Mouse (Mus musculus): ENCODE results near the gene Lcn9. TPM values are rescaled to one million over a fixed set of nuclear protein-coding genes. Genes with fewer than 3 reads are reported as not detected.
A peak's percentile ranks its signal among the peaks of the same experiment; 100 is the strongest.
"Not testable (repeated sequence)": the region's sequence is repeated elsewhere in the genome, so short reads cannot be mapped to it uniquely, and the experiment has no call there.

The Lcn9 gene
- total RNA-seq, 2 experiments from 2014 or later, result not detected

DNA sequence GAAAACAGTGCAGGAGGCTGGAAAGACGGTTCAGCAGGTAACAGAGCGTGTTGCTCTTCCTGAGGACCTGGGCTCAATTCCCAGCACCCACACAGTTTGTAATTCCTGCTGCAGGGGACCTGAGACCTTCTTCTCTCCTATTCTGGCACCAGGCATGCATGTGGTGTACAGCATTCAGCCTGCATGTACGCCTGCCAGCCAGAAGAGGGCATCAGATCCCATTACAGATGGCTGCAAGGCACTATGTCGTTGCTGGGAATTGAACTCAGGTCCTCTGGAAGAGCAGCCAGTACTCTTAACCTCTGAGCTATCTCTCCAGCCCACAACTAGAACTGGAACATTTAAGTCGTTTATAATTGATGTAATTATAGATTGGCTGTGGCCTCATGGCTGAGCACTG is 9.6 kb upstream of the Lcn9 start:
- Histone ChIP-seq H3K4me3 (no peak overlapping the region), H3K27ac (no peak overlapping the region)
- no peak; the same call in 1 of the 2 replicates for TF ChIP-seq CTCF (IDR thresholded peaks at IDR 0.05)
- no peak for DNase-seq (ENCODE audit: extremely low spot score in 1 of 2, low spot score in 2 of 2)
- intact Hi-C loops (cut with DNase I), result no loop called here

DNA sequence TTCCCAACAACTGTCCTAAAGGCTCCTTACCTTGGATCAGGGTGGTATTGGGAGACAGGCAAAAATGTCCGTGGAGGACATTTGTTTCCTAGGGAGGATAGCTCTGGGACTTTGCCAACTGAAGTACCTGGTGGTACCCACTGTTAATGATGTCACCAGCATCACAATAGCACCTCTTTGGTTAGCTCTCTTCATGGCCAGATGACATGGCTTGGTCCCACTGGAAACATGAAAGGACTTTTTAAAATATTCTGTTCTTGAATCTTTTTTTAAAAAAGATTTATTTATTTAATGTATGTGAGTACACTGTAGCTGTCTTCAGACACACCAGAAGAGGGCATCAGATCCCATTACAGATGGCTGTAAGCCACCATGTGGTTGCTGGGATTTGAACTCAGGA is 7.2 kb upstream of the Lcn9 start, which contains the start of gene Glt6d1:
TSS of gene Glt6d1 (minus strand) at position 101 of the 400 bp plus-strand sequence.
- H3K27ac ChIP-seq; DNase-seq (ENCODE audit: extremely low spot score in 1 of 2, low spot score in 2 of 2); H3K4me3 ChIP-seq; intact Hi-C loops (cut with DNase I): not testable (repeated sequence)

DNA sequence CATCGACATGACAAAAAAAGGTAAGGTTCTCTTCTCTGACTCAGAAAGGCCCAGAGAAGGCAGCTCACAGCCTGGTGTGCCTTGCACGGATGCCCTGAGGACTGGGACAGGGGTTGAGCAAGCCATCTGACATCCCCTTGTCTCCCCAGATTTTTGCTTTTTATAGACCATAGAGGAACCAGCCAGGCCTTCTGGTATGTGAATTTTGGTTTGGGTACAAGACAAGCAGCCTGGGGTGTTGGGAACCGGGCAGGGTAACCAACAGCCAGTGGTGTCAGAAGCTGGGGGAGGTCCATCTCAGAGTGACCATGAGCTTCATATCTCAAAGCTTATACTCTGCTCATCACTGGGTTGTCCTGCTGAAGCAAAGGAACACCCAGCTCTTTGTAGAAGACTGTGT is 1.8 kb downstream of the Lcn9 start:
- no peak for TF ChIP-seq CTCF (IDR thresholded peaks at IDR 0.05)
- no peak for DNase-seq (ENCODE audit: extremely low spot score in 1 of 2, low spot score in 2 of 2)
- Histone ChIP-seq H3K4me3 (no peak overlapping the region), H3K27ac (no peak overlapping the region)
- intact Hi-C loops (cut with DNase I), result no loop called here

DNA sequence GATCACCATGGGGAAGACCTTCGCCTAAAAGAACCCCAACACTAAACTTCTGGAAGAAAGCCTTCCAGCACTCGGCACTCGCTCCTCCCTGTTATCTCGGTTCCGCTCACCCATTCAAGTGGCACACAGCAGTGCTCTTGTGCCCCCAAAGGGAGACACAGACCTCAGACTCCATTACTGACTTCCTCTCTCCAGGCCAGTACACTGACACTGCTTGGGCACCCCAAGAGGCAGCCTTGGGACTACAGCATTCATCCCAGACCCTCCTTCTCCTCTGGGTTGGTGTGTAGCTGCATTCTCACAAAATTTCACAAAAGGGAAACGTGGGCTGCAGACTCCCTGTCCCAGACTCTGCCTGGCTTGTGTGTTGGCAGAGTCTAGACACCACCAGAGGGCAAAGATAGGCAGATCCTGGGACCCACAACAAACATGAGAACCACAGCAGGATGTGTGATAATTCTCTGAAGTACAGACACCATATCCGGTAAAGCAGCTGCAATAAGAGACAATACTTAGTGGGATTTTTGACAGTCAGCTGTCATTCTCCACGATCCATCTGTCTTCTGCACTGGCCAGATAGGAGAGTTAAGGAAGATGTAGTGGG is 5.5 kb downstream of the Lcn9 start:
- Histone ChIP-seq H3K27ac (no peak overlapping the region), H3K4me3 (no peak overlapping the region)
- TF ChIP-seq CTCF (IDR thresholded peaks at IDR 0.05), result no peak; the same call in 1 of the 2 replicates
- DNase-seq (ENCODE audit: extremely low spot score in 1 of 2, low spot score in 2 of 2), result no peak
- intact Hi-C loops (cut with DNase I), result no loop called here

DNA sequence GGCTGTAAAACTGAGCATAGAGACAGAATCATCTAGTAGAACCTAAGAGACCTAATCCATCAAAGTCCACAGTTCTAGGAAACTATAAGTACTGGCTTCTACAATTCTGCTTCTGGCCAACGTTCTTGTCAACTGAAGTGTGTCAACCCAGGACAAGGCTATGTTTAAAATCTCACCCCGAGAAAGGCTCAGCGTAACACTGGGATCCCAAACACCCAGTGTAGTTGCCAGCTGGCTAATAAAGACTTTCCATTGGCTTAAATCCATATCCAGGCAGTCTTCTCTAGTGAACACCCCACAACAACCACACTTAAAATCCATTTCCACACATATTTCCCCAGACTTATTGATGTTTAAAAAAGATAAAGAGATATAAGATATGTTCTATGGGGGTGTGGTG is 7.8 kb downstream of the Lcn9 start:
- no peak for DNase-seq (ENCODE audit: extremely low spot score in 1 of 2, low spot score in 2 of 2)
- TF ChIP-seq CTCF (IDR thresholded peaks at IDR 0.05), result no peak
- Histone ChIP-seq H3K27ac (no peak overlapping the region), H3K4me3 (no peak overlapping the region)
- intact Hi-C loops (cut with DNase I), result no loop called here

DNA sequence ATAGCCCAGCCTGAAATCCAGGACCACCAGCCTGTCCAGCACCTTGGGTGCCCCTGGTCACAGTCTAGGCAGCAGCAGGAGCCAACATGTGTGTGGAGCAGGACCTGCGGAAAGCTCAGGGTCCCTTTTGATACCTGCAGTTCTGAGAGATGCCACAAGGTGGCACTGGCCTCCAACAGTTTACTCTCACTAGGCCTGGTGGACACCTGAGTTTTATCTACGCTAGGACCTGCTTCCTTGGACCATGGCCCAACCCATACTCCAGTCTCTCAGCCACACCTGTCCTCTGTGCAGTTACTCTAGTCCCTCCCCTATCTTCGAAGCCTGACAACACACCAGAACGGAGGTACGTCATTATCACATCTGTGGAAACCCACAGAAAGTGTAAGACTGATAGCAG is 13.3 kb downstream of the Lcn9 start:
- intact Hi-C loops (cut with DNase I), result loop anchor here (1.0 to 5.0 kb wide), 6 partner anchors 53 to 306 kb away; partner anchors contain the start of gene Ubac1
- Histone ChIP-seq H3K27ac (no peak overlapping the region), H3K4me3 (no peak overlapping the region)
- TF ChIP-seq CTCF (IDR thresholded peaks at IDR 0.05), result peak; percentile 97
- DNase-seq (ENCODE audit: extremely low spot score in 1 of 2, low spot score in 2 of 2), result peak; percentile 78 to 85

DNA sequence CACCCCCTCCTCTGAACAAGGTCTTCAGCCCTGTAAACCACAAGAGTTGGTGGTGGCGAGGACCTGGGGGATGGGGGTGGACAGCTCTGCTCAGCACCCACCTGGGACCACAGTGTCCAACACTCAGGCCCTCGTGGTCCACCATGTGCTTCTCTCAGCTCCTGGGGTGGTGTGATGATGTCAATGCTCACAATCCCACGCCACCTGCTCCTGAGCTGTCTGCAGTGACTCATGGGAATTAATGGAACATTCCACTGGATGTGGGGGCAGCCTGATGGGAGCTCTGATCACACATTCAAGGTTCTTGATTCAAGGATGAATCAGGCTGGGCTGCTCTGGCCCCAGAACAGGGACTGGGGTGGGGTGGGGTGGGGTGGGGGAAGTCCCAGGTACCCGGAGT is 19.2 kb downstream of the Lcn9 start:
- TF ChIP-seq CTCF (IDR thresholded peaks at IDR 0.05), result no peak
- DNase-seq (ENCODE audit: extremely low spot score in 1 of 2, low spot score in 2 of 2), result peak; percentile 37 to 43
- Histone ChIP-seq H3K4me3 (no peak overlapping the region), H3K27ac (no peak overlapping the region)
- intact Hi-C loops (cut with DNase I), result loop anchor here (2.0 kb wide), 1 partner anchor 23 kb away; no protein-coding TSS in a partner anchor

DNA sequence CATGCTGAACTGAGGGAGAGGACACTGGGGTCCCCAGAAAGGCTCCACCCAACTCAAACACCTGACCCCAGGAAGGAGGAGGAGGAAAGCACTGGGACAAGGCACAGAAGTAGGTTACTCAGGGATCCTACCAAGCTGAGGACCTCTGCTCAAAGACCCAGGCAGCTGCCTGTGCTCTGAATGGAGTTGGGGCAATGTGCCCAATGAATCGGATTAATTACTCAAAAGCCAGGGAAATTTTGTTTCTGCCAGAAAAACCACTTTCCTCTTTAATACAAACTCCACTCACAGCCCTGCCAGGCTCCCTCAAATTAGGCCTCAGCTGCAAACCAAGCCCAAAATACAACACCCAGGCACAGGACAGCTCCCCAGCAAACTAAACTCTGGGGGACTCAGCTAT is 19.8 kb downstream of the Lcn9 start:
- intact Hi-C loops (cut with DNase I), result loop anchor here (2.0 kb wide), 1 partner anchor 22 kb away; no protein-coding TSS in a partner anchor
- no peak for DNase-seq (ENCODE audit: extremely low spot score in 1 of 2, low spot score in 2 of 2)
- Histone ChIP-seq H3K4me3 (no peak overlapping the region), H3K27ac (peak overlapping the region; percentile 15; the same call in 1 of the 2 replicates)
- no peak for TF ChIP-seq CTCF (IDR thresholded peaks at IDR 0.05)

DNA sequence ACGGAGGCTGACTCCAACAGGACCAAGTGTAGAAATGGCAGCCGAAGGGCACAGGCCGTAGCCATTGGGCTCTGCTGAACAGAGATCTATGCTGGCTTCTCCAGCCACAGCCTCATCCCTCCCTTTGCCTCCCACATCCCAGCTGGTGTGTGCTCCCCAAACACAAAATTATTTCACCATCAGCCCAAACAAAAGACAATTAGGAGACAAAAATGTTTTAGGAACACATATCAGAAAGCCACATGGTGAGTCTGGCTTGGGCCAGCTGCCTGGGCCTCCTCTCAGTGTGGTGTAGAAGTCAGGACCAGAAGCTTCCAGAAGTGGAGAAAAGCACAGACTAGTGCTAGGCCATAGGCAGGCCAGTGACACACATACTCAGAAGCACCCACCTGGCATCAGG is 21.1 kb downstream of the Lcn9 start:
- H3K4me3 ChIP-seq, result no peak overlapping the region
- TF ChIP-seq CTCF (IDR thresholded peaks at IDR 0.05), result no peak
- DNase-seq (ENCODE audit: extremely low spot score in 1 of 2, low spot score in 2 of 2), result no peak
- intact Hi-C loops (cut with DNase I), result no loop called here
- no peak overlapping the region for H3K27ac ChIP-seq

DNA sequence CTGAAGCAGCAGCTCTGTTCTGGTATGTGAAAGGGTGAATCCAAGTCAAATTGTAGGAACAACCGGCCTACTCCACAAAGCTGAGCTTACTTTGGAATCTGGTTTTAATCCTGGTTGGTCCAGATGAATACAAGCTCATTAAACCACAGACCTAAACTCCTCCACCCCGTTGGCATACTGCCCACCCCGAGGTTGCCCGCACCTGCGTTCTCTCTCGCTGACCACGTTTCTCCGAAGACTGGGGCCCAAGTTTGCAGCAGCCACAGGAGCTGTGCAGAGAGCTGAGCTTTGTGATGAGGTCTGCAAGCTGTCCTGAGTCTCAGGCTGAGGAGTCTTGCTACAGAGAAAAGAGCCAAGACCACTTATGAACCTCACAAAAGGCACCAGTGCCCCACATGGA is 23.6 kb downstream of the Lcn9 start:
- no peak for TF ChIP-seq CTCF (IDR thresholded peaks at IDR 0.05)
- DNase-seq (ENCODE audit: extremely low spot score in 1 of 2, low spot score in 2 of 2), result no peak
- intact Hi-C loops (cut with DNase I), result no loop called here
- H3K27ac ChIP-seq, result no peak overlapping the region
- no peak overlapping the region for H3K4me3 ChIP-seq

DNA sequence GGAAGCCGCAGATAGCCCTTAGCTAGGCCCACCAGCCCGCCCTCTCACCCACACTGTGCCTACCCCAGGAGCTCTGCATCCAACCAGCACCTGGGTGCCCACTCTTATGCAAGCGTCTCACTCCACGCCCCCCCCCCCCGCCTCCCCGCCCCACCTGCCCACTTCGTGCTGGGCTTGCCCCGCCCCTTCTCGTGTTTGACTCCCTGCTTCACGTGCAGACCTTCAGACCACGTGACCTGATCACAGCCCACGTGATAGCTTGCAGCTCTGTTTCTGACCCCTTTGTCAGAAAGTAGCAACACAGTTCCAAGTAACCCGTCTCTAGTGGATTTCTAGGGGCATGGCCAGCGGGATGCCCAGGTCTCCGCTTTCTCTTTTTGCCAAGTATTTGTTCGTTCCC is 24.3 kb downstream of the Lcn9 start, which contains the start of gene Sohlh1:
TSS of gene Sohlh1 (minus strand) at position 23 of the 400 bp plus-strand sequence.
- H3K27ac ChIP-seq, result no peak within 1 kb of the TSS
- no peak for DNase-seq (ENCODE audit: extremely low spot score in 1 of 2, low spot score in 2 of 2)
- intact Hi-C loops (cut with DNase I), result no loop called here
- TF ChIP-seq CTCF (IDR thresholded peaks at IDR 0.05), result no peak
- no peak within 1 kb of the TSS for H3K4me3 ChIP-seq

DNA sequence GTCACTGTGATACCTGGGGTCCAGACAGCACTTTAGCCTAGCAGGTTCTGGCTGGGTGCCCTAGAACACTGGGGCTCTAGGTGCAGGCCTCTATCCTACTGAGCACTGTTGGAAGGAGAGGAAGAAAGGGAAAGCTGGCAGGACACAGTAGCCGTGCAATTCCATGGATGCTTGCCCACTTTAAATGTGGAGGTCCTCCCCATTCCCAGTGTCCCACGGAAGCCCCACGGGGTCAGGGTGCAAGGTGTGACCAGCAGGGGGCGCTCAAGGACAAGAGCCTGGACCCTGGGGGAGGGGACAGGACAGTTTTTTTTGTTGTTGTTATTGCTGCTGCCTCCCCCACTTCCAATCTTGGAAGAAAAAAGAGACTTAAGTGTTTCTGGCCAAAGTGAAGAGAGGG is 27.4 kb downstream of the Lcn9 start:
- DNase-seq (ENCODE audit: extremely low spot score in 1 of 2, low spot score in 2 of 2), result peak; percentile 39 to 69
- intact Hi-C loops (cut with DNase I), result loop anchor here (1.0 to 5.0 kb wide), 3 partner anchors 42 to 172 kb away; partner anchors contain the start of gene Ubac1

DNA sequence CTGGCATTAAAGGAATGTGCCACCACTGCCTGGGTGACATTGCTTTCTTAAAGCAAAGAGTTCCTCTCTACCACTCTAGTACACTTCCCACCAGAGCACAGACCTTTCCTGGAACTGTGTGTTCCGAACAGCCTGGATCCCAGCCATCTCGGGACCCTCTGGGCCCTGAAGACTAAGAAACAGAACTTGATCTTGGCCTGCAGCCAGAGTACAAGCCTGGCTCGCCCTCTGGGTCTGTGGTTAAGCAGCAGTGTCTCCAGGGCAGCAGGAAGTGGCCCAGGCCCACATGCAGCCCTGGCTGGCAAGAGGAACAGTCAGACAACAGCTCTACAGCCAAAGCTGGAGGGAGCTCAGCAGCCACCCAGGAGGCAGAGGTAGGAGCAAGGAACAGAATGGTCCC is 29.7 kb downstream of the Lcn9 start:
- DNase-seq (ENCODE audit: extremely low spot score in 1 of 2, low spot score in 2 of 2), result peak in 1 of 2 experiments; percentile 46
- Histone ChIP-seq H3K4me3 (no peak overlapping the region), H3K27ac (0 out of 2 replicates have a peak overlapping the region, but pooled peaks have one; percentile 28)
- intact Hi-C loops (cut with DNase I), result loop anchor here (5.0 kb wide), 2 partner anchors 40 to 170 kb away; partner anchors contain the start of gene Ubac1
- no peak for TF ChIP-seq CTCF (IDR thresholded peaks at IDR 0.05)

More for the DNA sequence above, 27.4 kb downstream of the Lcn9 start:
- Histone ChIP-seq H3K27ac (no peak overlapping the region), H3K4me3 (no peak overlapping the region)
- TF ChIP-seq CTCF (IDR thresholded peaks at IDR 0.05), result peak; percentile 82

All from left cerebral cortex, adult 2 months (tissue).